Mouse (Mus musculus) MEL (cell line): ENCODE results near the gene E130114P18Rik.

Source experiments
- CTCF ChIP-seq, 3 experiments: IDR thresholded peaks in 2 of 3; conservative IDR thresholded peaks in 1 of 3; 2 replicates each; pipeline ENCODE4 v1.5.1; 2011 to 2012; ENCODE audit warnings: low read length in 3 of 3, low read depth in 2 of 3, mild to moderate bottlenecking in 2 of 3, improper control_type of control experiment in 1 of 3, inconsistent platforms in 1 of 3, mixed read lengths in 1 of 3, moderate library complexity in 1 of 3; ENCODE audit not compliant: control insufficient read depth in 1 of 3, insufficient read depth in 1 of 3, poor library complexity in 1 of 3, severe bottlenecking in 1 of 3
- E2F4 ChIP-seq: IDR thresholded peaks from 2 replicates; pipeline ENCODE4 v1.6.1; 2011; ENCODE audit warnings: low read depth, low read length, improper control_type of control experiment, borderline replicate concordance
- MAX ChIP-seq: IDR thresholded peaks from 2 replicates; pipeline ENCODE4 v1.6.1; 2011; ENCODE audit warnings: low read length, improper control_type of control experiment
- MAZ ChIP-seq: IDR thresholded peaks from 2 replicates; pipeline ENCODE4 v1.6.1; 2012; ENCODE audit warnings: low read depth, mild to moderate bottlenecking, inconsistent platforms, low read length, improper control_type of control experiment
- NRF1 ChIP-seq: IDR thresholded peaks from 2 replicates; pipeline ENCODE4 v1.6.1; 2014; ENCODE audit warnings: low read depth, mild to moderate bottlenecking, inconsistent platforms, low read length, improper control_type of control experiment, moderate library complexity; ENCODE audit not compliant: poor library complexity, insufficient read depth, severe bottlenecking
- POLR2A ChIP-seq, 2 experiments: IDR thresholded peaks; 2 replicates each; pipeline ENCODE4 v1.6.1; 2011 to 2012; ENCODE audit warnings: low read length in 2 of 2, mild to moderate bottlenecking in 2 of 2, control low read depth in 1 of 2, improper control_type of control experiment in 1 of 2, low read depth in 1 of 2, moderate library complexity in 1 of 2; ENCODE audit not compliant: control insufficient read depth in 1 of 2, insufficient read depth in 1 of 2, poor library complexity in 1 of 2
- RAD21 ChIP-seq: IDR thresholded peaks from 2 replicates; pipeline ENCODE4 v1.6.1; 2011; ENCODE audit warnings: mild to moderate bottlenecking, low read depth, low read length, improper control_type of control experiment

GRCm38 (mm10) chr4:97796505-97796904, 18.6 kb upstream of the E130114P18Rik start:
- TF ChIP-seq CTCF (IDR thresholded peaks at IDR 0.05 in 2 of 3, conservative IDR thresholded peaks at IDR 0.05 in 1 of 3; ENCODE audit: control insufficient read depth in 1 of 3, insufficient read depth in 1 of 3, low read depth in 2 of 3, low read length in 3 of 3, poor library complexity in 1 of 3, severe bottlenecking in 1 of 3) (no peak), E2F4 (no peak), NRF1 (no peak), MAZ (no peak), RAD21 (no peak), POLR2A (IDR thresholded peaks at IDR 0.05; ENCODE audit: control insufficient read depth in 1 of 2, insufficient read depth in 1 of 2, low read depth in 1 of 2, low read length in 2 of 2, poor library complexity in 1 of 2) (no peak), MAX (no peak)
